Mouse (Mus musculus): ENCODE results near the gene Aasdh. TPM values are rescaled to one million over a fixed set of nuclear protein-coding genes. Genes with fewer than 3 reads are reported as not detected.

Gene Aasdh
- polyA plus RNA-seq, 1 experiment from 2014 or later: 18.2 TPM

- Histone ChIP-seq H3K36me3 (ENCODE audit: insufficient read depth, low read length) (0 out of 2 replicates have a peak, but pooled peaks cover 2% of the 10 kb centered on the region), H3K27ac (ENCODE audit: low read length) (no peak overlapping the region), H3K4me1 (ENCODE audit: insufficient read depth, low read length) (no peaks in the 10 kb centered on the region), H3K4me2 (replicated peaks; ENCODE audit: low read depth, low read length) (no peak overlapping the region), H3K9ac (replicated peaks; ENCODE audit: low read length) (no peak overlapping the region), H3K27me3 (ENCODE audit: insufficient read depth, low read length) (no peaks in the 10 kb centered on the region), H3K9me3 (ENCODE audit: low read length) (no peaks in the 10 kb centered on the region), H3K4me3 (ENCODE audit: low read length) (no peak overlapping the region)
- ATAC-seq (ENCODE audit: low FRiP score, low TSS enrichment): no peak
- WGBS: 61% methylated on average over 6 of the region's 6 CpGs
Observed at GRCm38 (mm10) chr5:76847106-76847505, 58.2 kb downstream of the Aasdh start.

GRCm38 (mm10) chr5:76844618-76845186, 60.6 kb downstream of the Aasdh start:
- ATAC-seq (ENCODE audit: low FRiP score, low TSS enrichment): no peak
- Histone ChIP-seq H3K9ac (replicated peaks; ENCODE audit: low read length) (no peak overlapping the region), H3K27me3 (ENCODE audit: insufficient read depth, low read length) (no peaks in the 10 kb centered on the region), H3K4me1 (ENCODE audit: insufficient read depth, low read length) (no peaks in the 10 kb centered on the region), H3K27ac (ENCODE audit: low read length) (no peak overlapping the region), H3K9me3 (ENCODE audit: low read length) (no peaks in the 10 kb centered on the region), H3K4me3 (ENCODE audit: low read length) (no peak overlapping the region), H3K36me3 (ENCODE audit: insufficient read depth, low read length) (0 out of 2 replicates have a peak, but pooled peaks cover 2% of the 10 kb centered on the region), H3K4me2 (replicated peaks; ENCODE audit: low read depth, low read length) (no peak overlapping the region)
- WGBS: 74% methylated on average over 14 of the region's 14 CpGs

DNA sequence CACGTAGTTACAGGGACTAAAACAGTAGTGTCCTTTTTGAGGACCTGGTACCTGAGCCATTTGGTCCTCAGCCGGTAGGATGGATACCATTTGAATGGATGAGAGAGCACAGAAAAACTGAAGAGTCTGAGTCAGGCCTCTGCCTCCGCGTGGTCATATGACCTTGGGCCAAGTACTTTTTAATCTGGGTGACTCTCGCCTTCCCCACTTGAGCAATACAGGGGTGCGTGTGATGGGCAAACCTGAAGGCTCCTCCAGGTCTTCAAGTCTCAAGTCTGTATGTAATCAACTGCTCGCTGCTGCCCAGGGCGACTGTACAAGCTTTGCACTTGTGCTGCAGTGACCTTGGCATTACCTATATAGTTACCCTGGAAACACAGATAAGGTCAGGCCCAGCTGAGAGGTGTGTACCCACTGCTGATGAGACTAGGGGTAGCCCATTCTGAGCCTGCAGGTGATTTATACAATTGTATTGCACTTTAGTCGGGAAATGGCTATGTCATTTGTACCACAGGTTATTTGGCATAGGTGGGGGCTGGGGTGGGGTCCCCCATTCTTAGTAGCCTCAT, 61.4 kb downstream of the Aasdh start:
- H3K4me2 ChIP-seq (replicated peaks; ENCODE audit: low read depth, low read length): no peak overlapping the region
- H3K9me3 ChIP-seq (ENCODE audit: low read length): no peaks in the 10 kb centered on the region
- H3K27me3 ChIP-seq (ENCODE audit: insufficient read depth, low read length): no peaks in the 10 kb centered on the region
- 0 out of 2 replicates have a peak, but pooled peaks cover 2% of the 10 kb centered on the region for H3K36me3 ChIP-seq (ENCODE audit: insufficient read depth, low read length)
- no peak for ATAC-seq (ENCODE audit: low FRiP score, low TSS enrichment)
- 86% methylated on average over 9 of the region's 9 CpGs for WGBS
- no peak overlapping the region for H3K4me3 ChIP-seq (ENCODE audit: low read length)
- no peaks in the 10 kb centered on the region for H3K4me1 ChIP-seq (ENCODE audit: insufficient read depth, low read length)
- no peak overlapping the region for H3K9ac ChIP-seq (replicated peaks; ENCODE audit: low read length)
- no peak overlapping the region for H3K27ac ChIP-seq (ENCODE audit: low read length)

DNA sequence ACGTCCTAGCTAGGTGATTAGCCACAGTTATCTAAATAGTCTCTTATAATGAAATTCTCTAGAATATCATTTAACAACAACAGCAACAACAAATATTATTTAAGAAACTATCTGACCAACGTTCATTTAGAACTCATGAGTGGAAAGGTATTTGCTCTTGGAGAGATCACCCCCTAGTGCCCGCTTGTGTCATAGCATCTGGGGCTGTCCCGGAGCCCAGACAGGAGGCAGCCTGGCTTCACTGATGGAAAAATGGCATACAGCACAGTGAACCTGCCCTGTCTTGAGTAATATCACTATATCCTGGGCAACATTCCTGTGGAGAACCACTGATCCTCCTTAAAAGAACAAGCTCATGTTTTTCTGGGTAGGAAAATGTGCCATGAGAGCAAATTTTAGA, 61.9 kb downstream of the Aasdh start:
- H3K9me3 ChIP-seq (ENCODE audit: low read length): no peaks in the 10 kb centered on the region
- H3K4me3 ChIP-seq (ENCODE audit: low read length): no peak overlapping the region
- peak; percentile 40; the same call in 1 of the 2 replicates for ATAC-seq (ENCODE audit: low FRiP score, low TSS enrichment)
- H3K4me2 ChIP-seq (replicated peaks; ENCODE audit: low read depth, low read length): no peak overlapping the region
- WGBS: 13% methylated on average over 4 of the region's 4 CpGs
- no peaks in the 10 kb centered on the region for H3K27me3 ChIP-seq (ENCODE audit: insufficient read depth, low read length)
- no peak overlapping the region for H3K9ac ChIP-seq (replicated peaks; ENCODE audit: low read length)
- no peak overlapping the region for H3K27ac ChIP-seq (ENCODE audit: low read length)
- H3K4me1 ChIP-seq (ENCODE audit: insufficient read depth, low read length): no peaks in the 10 kb centered on the region
- H3K36me3 ChIP-seq (ENCODE audit: insufficient read depth, low read length): no peaks in the 10 kb centered on the region

DNA sequence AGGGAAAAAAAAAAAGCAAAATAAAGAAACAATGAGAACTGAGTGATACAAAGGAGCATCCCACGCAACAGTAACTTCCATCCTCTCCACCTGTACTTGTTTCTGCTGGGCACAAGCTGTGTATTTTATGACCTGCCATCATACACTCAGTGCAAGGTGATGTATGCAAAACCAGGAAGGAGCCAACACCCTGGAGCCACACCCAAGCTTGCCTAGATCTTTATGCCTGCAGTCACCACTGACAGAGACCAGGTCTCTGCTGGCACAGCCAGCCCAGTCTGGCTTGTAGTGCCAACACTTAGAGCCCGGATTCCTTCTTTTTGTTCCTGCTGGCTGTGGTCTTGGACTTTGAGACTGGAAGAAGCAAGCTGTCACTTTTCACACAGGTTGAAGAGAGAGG, 63.5 kb downstream of the Aasdh start:
- no peak for ATAC-seq (ENCODE audit: low FRiP score, low TSS enrichment)
- Histone ChIP-seq H3K9ac (replicated peaks; ENCODE audit: low read length) (no peak overlapping the region), H3K4me3 (ENCODE audit: low read length) (no peak overlapping the region), H3K4me2 (replicated peaks; ENCODE audit: low read depth, low read length) (no peak overlapping the region), H3K27ac (ENCODE audit: low read length) (no peak overlapping the region), H3K36me3 (ENCODE audit: insufficient read depth, low read length) (no peaks in the 10 kb centered on the region), H3K4me1 (ENCODE audit: insufficient read depth, low read length) (no peaks in the 10 kb centered on the region), H3K27me3 (ENCODE audit: insufficient read depth, low read length) (no peaks in the 10 kb centered on the region), H3K9me3 (ENCODE audit: low read length) (no peaks in the 10 kb centered on the region)
- WGBS: 81% methylated on average over 2 of the region's 2 CpGs

DNA sequence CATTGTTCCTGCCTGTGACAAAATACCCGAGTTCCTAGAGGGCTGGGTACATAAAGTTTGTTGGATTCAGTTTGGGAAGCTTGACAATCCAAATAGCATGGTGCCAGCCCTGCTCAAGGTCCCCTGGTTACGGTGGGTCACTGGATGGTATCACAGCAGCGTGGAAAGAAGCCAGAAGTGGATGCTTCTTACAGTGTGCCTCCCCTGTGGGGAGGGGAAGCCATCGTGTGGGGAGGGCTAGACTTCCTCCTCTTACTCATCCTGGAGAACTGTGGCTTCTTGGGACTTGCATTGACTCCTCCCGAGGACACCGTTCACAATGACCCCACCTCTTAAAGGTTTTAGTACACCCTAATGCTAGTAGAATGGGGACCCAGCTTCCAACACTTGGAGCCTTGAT, 65.5 kb downstream of the Aasdh start:
- ATAC-seq (ENCODE audit: low FRiP score, low TSS enrichment): no peak
- no peaks in the 10 kb centered on the region for H3K4me1 ChIP-seq (ENCODE audit: insufficient read depth, low read length)
- no peak overlapping the region for H3K9ac ChIP-seq (replicated peaks; ENCODE audit: low read length)
- 81% methylated on average over 6 of the region's 6 CpGs for WGBS
- H3K36me3 ChIP-seq (ENCODE audit: insufficient read depth, low read length): no peaks in the 10 kb centered on the region
- H3K9me3 ChIP-seq (ENCODE audit: low read length): no peaks in the 10 kb centered on the region
- H3K4me3 ChIP-seq (ENCODE audit: low read length): no peak overlapping the region
- H3K27ac ChIP-seq (ENCODE audit: low read length): no peak overlapping the region
- no peaks in the 10 kb centered on the region for H3K27me3 ChIP-seq (ENCODE audit: insufficient read depth, low read length)
- no peak overlapping the region for H3K4me2 ChIP-seq (replicated peaks; ENCODE audit: low read depth, low read length)

DNA sequence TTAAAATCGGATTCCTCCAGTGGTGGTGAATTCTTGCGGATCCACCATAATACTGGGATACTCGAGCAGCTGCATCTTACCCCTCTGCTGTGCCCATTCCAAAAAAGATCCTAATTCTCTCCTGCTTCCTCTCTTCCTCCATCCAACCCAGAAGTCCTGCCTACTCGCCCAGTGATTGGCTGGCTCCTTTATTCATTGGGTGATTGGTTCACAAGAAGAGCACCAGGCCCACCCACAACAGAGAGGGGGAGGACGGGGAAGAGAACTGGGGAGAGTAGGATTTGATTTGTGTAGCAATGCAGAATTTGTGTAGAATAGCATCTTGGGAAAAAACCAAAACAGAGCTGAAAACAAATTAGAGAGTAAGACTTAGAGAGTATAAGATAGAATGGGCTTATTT, 68.3 kb downstream of the Aasdh start:
- no peak overlapping the region for H3K27ac ChIP-seq (ENCODE audit: low read length)
- H3K9ac ChIP-seq (replicated peaks; ENCODE audit: low read length): no peak overlapping the region
- WGBS: 64% methylated on average over 5 of the region's 5 CpGs
- no peaks in the 10 kb centered on the region for H3K27me3 ChIP-seq (ENCODE audit: insufficient read depth, low read length)
- H3K36me3 ChIP-seq (ENCODE audit: insufficient read depth, low read length): no peaks in the 10 kb centered on the region
- H3K4me1 ChIP-seq (ENCODE audit: insufficient read depth, low read length): no peaks in the 10 kb centered on the region
- no peak overlapping the region for H3K4me3 ChIP-seq (ENCODE audit: low read length)
- no peaks in the 10 kb centered on the region for H3K9me3 ChIP-seq (ENCODE audit: low read length)
- no peak for ATAC-seq (ENCODE audit: low FRiP score, low TSS enrichment)
- no peak overlapping the region for H3K4me2 ChIP-seq (replicated peaks; ENCODE audit: low read depth, low read length)

GRCm38 (mm10) chr5:76832529-76833210, 72.6 kb downstream of the Aasdh start:
- H3K4me1 ChIP-seq (ENCODE audit: insufficient read depth, low read length): no peaks in the 10 kb centered on the region
- WGBS: 71% methylated on average over 17 of the region's 17 CpGs
- H3K4me2 ChIP-seq (replicated peaks; ENCODE audit: low read depth, low read length): no peak overlapping the region
- H3K9me3 ChIP-seq (ENCODE audit: low read length): no peaks in the 10 kb centered on the region
- H3K36me3 ChIP-seq (ENCODE audit: insufficient read depth, low read length): no peaks in the 10 kb centered on the region
- H3K4me3 ChIP-seq (ENCODE audit: low read length): no peak overlapping the region
- no peak overlapping the region for H3K27ac ChIP-seq (ENCODE audit: low read length)
- no peaks in the 10 kb centered on the region for H3K27me3 ChIP-seq (ENCODE audit: insufficient read depth, low read length)
- no peak for ATAC-seq (ENCODE audit: low FRiP score, low TSS enrichment)
- H3K9ac ChIP-seq (replicated peaks; ENCODE audit: low read length): no peak overlapping the region

DNA sequence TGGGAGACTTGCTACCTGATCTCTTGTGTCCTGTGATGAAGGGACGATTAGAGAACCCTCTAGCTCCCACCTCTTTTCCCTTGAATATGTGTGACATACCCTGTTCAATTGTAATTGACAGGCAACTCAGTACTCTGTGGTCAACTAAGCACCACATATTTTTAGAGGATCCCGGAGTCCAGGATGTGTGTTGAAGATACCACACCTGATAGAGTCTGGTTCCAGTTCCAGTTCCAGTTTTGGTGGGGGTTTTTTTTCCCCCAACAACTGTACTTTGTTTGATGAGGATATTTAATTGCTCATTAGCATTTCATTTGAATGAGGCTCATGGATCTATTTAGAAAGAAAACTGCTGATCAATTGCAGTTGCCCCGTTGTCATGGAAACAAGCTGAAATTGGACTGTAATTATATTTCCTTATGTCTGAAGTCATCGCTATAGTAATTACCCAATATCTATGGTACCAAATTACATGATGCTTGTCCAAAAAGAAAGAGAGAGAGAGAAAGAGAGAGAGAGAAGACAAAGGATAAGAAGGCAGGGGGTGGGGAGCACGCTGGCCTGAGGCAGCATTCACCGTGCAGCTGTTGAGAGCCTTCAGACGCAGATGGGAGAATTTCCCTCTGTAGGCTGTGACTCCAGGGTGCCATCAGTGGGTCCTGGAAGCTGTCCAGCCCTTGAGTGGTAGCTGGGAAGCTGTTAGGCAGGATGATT, 76.6 kb downstream of the Aasdh start:
- Histone ChIP-seq H3K36me3 (ENCODE audit: insufficient read depth, low read length) (no peaks in the 10 kb centered on the region), H3K4me1 (ENCODE audit: insufficient read depth, low read length) (no peaks in the 10 kb centered on the region), H3K9me3 (ENCODE audit: low read length) (no peaks in the 10 kb centered on the region), H3K9ac (replicated peaks; ENCODE audit: low read length) (no peak overlapping the region), H3K4me3 (ENCODE audit: low read length) (no peak overlapping the region), H3K27me3 (ENCODE audit: insufficient read depth, low read length) (no peaks in the 10 kb centered on the region), H3K27ac (ENCODE audit: low read length) (no peak overlapping the region), H3K4me2 (replicated peaks; ENCODE audit: low read depth, low read length) (no peak overlapping the region)
- WGBS: 83% methylated on average over 7 of the region's 7 CpGs
- ATAC-seq (ENCODE audit: low FRiP score, low TSS enrichment): no peak
